Comparison of ENCODE assay signal across 14 mouse cellular contexts in the genomic region with DNA sequence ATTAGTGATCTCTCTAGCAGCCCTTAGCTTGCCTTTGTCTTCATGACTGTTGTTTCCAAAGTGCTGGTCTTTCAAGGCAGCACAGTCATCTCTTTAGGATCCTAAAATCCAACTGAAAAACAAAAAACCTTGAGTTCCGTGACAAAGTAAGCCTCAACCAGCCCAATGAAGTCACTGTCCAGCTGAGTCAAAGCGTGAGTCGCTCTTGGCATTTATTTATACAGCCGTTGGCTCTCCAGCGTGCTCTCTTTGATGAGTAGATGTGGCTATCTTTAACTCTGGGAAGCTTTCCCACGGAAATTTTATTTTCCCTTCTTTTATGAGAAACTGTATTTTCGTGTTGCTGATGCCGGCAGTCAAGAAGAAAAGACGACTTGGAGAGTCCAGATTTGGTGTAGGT. TPM values are rescaled to one million over a fixed set of nuclear protein-coding genes. Genes with fewer than 3 reads are reported as not detected.
DNase-seq lines count a peak whose midpoint lies in the region; ATAC-seq lines count a peak whose summit lies in the region.
"Had no signal": no experiment of that assay in that cellular context is flagged by ENCODE, and none has a peak within 500 bp of the region (broad histone marks: within the 10 kb centered on the region; RNA-seq: fewer than 3 reads in every experiment).

No protein-coding gene starts in this region.

- intact Hi-C loops in left cerebral cortex, postnatal 36 days (cut with DNase I) = loop anchor here (5.0 kb wide), 1 partner anchor 54 kb away; no protein-coding TSS in a partner anchor

- no peak for DNase-seq in frontal cortex, postnatal 10 days (ENCODE audit: low spot score in 2 of 2)
- peak; percentile 31 for DNase-seq in right cerebral cortex, adult 18-20 months
- no peak for DNase-seq in right cerebral cortex, postnatal 14 days
- DNase-seq in adrenal gland, postnatal 36 days = peak; percentile 48 to 54
- DNase-seq in cerebellum, adult 9-11 months = no peak
- no peak for DNase-seq in left cerebral cortex, postnatal 36 days (ENCODE audit: low spot score in 2 of 2)
- DNase-seq: B cell, adult 2 months; cerebellum, postnatal 25 days; kidney, adult 8-10 months; kidney, postnatal 36 days; liver; lung, adult 18-20 months had no signal

- ATAC-seq in frontal cortex, adult (ENCODE audit: low TSS enrichment) = peak; percentile 80
- ATAC-seq: forebrain, embryonic 14.5 days had no signal

RNA-seq across cellular contexts. Expression of a gene that starts 42.7 kb away (rescaled TPM):
- total RNA-seq in adrenal gland, postnatal 36 days (2021) = 10 to 100 TPM; 52.5 to 56.8 TPM
- total RNA-seq in left cerebral cortex, postnatal 36 days (2021) = 10 to 100 TPM; 78.1 to 82.7 TPM

Comparison
In these comparisons a context has a peak if more than half of its experiments do, and no peak if none do; other contexts are left out.
1. DNase-seq: peak in right cerebral cortex, adult 18-20 months (single experiment) and adrenal gland, postnatal 36 days (2 of 2); none in frontal cortex, postnatal 10 days (0 of 2), right cerebral cortex, postnatal 14 days (single experiment), cerebellum, adult 9-11 months (single experiment) and left cerebral cortex, postnatal 36 days (0 of 2).